Mouse (Mus musculus): ENCODE results near the gene Bbs4. TPM values are rescaled to one million over a fixed set of nuclear protein-coding genes. Genes with fewer than 3 reads are reported as not detected.

The Bbs4 gene
- polyA plus RNA-seq, 1 experiment from 2014 or later = 2.4 TPM

GRCm38 (mm10) chr9:59307890-59308289, 45.4 kb downstream of the Bbs4 start:
- ATAC-seq = no peak
- no peaks in the 10 kb centered on the region for H3K4me1 ChIP-seq (ENCODE audit: insufficient read depth)
- H3K36me3 ChIP-seq (replicated peaks; ENCODE audit: insufficient read depth, low read length) = peaks cover 60% of the 10 kb centered on the region
- no peaks in the 10 kb centered on the region for H3K27me3 ChIP-seq (ENCODE audit: insufficient read depth, low read length)
- H3K9me3 ChIP-seq (ENCODE audit: low read length) = no peaks in the 10 kb centered on the region
- H3K9ac ChIP-seq (replicated peaks) = no peak overlapping the region
- 44% methylated on average over 2 of the region's 2 CpGs for WGBS (ENCODE audit: insufficient replicate concordance)
- no peak overlapping the region for H3K4me3 ChIP-seq (ENCODE audit: low read depth, low read length)
- TF ChIP-seq EP300 (IDR thresholded peaks at IDR 0.05; ENCODE audit: low read depth) = no peak
- TF ChIP-seq CTCF (IDR thresholded peaks at IDR 0.05; ENCODE audit: low read depth) = no peak
- H3K27ac ChIP-seq (ENCODE audit: low read depth) = no peak overlapping the region
- H3K4me2 ChIP-seq (ENCODE audit: low read depth, low read length) = no peak overlapping the region
- DNase-seq = no peak

DNA sequence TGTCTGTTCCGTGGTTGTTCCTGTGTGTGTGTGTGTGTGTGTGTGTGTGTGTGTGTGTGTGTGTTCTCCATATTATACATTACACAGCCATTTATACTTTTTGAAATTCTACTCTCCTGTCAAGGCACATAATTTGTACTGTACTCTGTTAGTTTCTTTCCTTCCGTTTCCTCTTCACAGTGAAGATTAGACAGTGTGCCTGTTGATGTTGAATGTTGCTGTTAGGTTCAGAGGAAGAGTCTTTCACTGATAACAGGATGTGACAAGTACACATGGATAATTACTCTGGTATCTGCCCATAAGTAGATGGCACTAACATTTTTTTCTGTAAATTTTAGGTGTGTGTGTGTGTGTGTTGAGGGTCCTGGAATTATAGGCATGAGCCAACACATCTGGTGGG, 56.9 kb downstream of the Bbs4 start:
- peaks cover 4% of the 10 kb centered on the region for H3K4me1 ChIP-seq (ENCODE audit: insufficient read depth)
- peak overlapping the region; percentile 50; the same call in 1 of the 2 replicates for H3K4me2 ChIP-seq (ENCODE audit: low read depth, low read length)
- DNase-seq (no peak), ATAC-seq (no peak)
- no peak overlapping the region for H3K9ac ChIP-seq (replicated peaks)
- H3K36me3 ChIP-seq (replicated peaks; ENCODE audit: insufficient read depth, low read length) = peaks cover 35% of the 10 kb centered on the region
- H3K27me3 ChIP-seq (ENCODE audit: insufficient read depth, low read length) = no peaks in the 10 kb centered on the region
- TF ChIP-seq CTCF (IDR thresholded peaks at IDR 0.05; ENCODE audit: low read depth) (no peak), EP300 (IDR thresholded peaks at IDR 0.05; ENCODE audit: low read depth) (no peak)
- peak overlapping the region; percentile 19 for H3K4me3 ChIP-seq (ENCODE audit: low read depth, low read length)
- H3K9me3 ChIP-seq (ENCODE audit: low read length) = no peaks in the 10 kb centered on the region
- WGBS (ENCODE audit: insufficient replicate concordance) = 49% methylated on average over 2 of the region's 2 CpGs
- H3K27ac ChIP-seq (ENCODE audit: low read depth) = no peak overlapping the region

- no peak for DNase-seq
- no peaks in the 10 kb centered on the region for H3K9me3 ChIP-seq (ENCODE audit: low read length)
- H3K27me3 ChIP-seq (ENCODE audit: insufficient read depth, low read length) = no peaks in the 10 kb centered on the region
- H3K4me3 ChIP-seq (ENCODE audit: low read depth, low read length) = peak overlapping the region; percentile 85
- peak overlapping the region; percentile 91; the same call in 1 of the 2 replicates for H3K27ac ChIP-seq (ENCODE audit: low read depth)
- no peak for ATAC-seq
- H3K4me1 ChIP-seq (ENCODE audit: insufficient read depth) = peaks cover 20% of the 10 kb centered on the region
- H3K9ac ChIP-seq (replicated peaks) = peak overlapping the region; percentile 86
- peaks cover 2% of the 10 kb centered on the region; the same call in 1 of the 2 replicates for H3K36me3 ChIP-seq (replicated peaks; ENCODE audit: insufficient read depth, low read length)
- WGBS (ENCODE audit: insufficient replicate concordance) = 30% methylated on average over 3 of the region's 3 CpGs
- TF ChIP-seq EP300 (IDR thresholded peaks at IDR 0.05; ENCODE audit: low read depth) = no peak
- no peak for TF ChIP-seq CTCF (IDR thresholded peaks at IDR 0.05; ENCODE audit: low read depth)
- H3K4me2 ChIP-seq (ENCODE audit: low read depth, low read length) = peak overlapping the region; percentile 92
Measured at GRCm38 (mm10) chr9:59292493-59292875, 60.8 kb downstream of the Bbs4 start.

DNA sequence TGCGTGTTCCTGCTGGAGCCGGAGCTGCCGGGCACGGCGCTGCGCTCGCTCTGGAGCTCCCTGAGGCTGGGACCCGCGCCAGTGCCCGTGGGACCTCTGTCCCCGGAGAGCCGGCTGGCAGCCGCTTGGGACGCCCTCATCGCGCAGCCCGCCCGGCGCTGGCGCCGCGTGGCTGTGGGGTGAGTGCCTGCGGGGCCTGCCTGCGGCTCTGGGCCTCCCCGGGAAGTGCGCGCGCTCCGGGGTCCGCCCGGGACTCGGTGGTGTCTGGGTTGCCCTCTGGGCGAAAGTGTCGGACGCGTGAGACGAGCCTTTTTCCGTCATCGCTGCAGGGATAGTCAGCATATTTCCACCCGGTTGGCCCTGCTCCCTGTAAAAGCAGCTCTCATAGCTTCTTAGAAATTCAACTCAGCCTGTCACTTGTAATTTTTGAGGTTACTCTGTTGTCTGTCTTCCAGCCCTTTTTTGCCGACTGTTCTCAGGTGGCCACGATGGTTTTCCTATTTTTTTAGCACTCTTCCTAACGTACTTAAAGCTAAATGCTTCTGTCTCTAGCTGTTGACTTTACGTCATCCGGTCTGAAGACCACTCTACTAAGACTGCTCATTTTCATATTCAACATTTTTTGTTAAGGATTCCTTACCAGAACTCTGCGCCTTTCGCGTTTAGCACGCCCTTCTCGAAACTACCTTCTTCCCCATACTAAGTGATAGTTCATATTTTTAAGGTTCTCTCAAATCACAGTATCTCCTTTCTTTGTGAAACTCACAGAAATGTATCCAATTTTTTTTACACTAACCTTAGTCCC, 61.4 kb downstream of the Bbs4 start:
- peak; percentile 67 for ATAC-seq
- Histone ChIP-seq H3K4me3 (ENCODE audit: low read depth, low read length) (peak overlapping the region; percentile 85), H3K4me1 (ENCODE audit: insufficient read depth) (peaks cover 22% of the 10 kb centered on the region), H3K27me3 (ENCODE audit: insufficient read depth, low read length) (no peaks in the 10 kb centered on the region), H3K9ac (replicated peaks) (peak overlapping the region; percentile 86), H3K36me3 (replicated peaks; ENCODE audit: insufficient read depth, low read length) (no peaks in the 10 kb centered on the region), H3K27ac (ENCODE audit: low read depth) (peak overlapping the region; percentile 91), H3K9me3 (ENCODE audit: low read length) (no peaks in the 10 kb centered on the region), H3K4me2 (ENCODE audit: low read depth, low read length) (peak overlapping the region; percentile 92)
- DNase-seq = no peak
- TF ChIP-seq CTCF (IDR thresholded peaks at IDR 0.05; ENCODE audit: low read depth) (no peak), EP300 (IDR thresholded peaks at IDR 0.05; ENCODE audit: low read depth) (no peak)
- 1% methylated on average over 46 of the region's 50 CpGs for WGBS (ENCODE audit: insufficient replicate concordance)

DNA sequence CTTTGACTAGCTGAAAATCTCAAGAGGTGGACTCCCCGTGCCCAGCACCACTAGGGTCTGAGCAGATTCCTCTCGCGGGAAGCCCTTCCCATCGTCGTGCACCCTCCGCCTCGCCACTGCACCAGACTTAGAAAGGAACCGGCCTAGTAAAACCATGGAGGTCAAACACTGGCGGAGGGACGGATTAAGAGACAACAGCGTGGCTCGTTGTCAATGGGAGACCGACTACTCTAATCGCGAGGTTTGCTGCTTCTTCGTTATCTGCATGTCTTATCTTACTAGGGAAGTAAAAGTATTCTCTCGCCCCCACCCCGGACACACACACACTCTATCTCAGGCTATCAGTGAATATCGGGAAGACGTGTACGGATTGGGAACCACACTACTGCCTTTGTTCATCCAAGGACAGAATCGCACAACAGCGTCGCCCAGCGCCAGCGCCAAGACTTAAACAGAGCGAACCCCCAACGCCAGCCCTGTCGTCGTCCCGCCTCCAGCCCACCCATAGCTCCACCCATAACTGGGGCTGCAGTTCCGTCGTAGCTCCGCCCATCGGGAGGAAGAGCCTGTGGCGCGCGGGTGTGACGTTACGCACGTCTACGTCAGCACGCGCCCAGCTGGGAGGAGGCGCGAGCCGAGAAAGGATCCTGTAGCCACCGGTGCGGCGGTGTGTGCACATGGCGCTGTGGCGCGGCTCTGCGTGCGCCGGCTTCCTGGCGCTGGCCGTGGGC, 62.2 kb downstream of the Bbs4 start, which contains the start of gene Adpgk:
Adpgk (plus strand) TSS at position 602 of the 731 bp plus-strand sequence.
- peak; percentile 30; the same call in 1 of the 2 replicates for TF ChIP-seq EP300 (IDR thresholded peaks at IDR 0.05; ENCODE audit: low read depth)
- TF ChIP-seq CTCF (IDR thresholded peaks at IDR 0.05; ENCODE audit: low read depth) = peak; percentile 74
- Histone ChIP-seq H3K9ac (replicated peaks) (peak within 1 kb of the TSS; percentile 86), H3K27me3 (ENCODE audit: insufficient read depth, low read length) (no peaks in the 10 kb centered on the region), H3K9me3 (ENCODE audit: low read length) (no peaks in the 10 kb centered on the region), H3K27ac (ENCODE audit: low read depth) (peak within 1 kb of the TSS; percentile 91), H3K4me1 (ENCODE audit: insufficient read depth) (peaks cover 22% of the 10 kb centered on the region), H3K4me2 (ENCODE audit: low read depth, low read length) (peak within 1 kb of the TSS; percentile 92), H3K4me3 (ENCODE audit: low read depth, low read length) (peak within 1 kb of the TSS; percentile 85), H3K36me3 (replicated peaks; ENCODE audit: insufficient read depth, low read length) (no peaks in the 10 kb centered on the region)
- WGBS (ENCODE audit: insufficient replicate concordance) = under 1% methylated on average over 55 of the region's 58 CpGs
- ATAC-seq = peak; percentile 97
- DNase-seq = peak; percentile 98

DNA sequence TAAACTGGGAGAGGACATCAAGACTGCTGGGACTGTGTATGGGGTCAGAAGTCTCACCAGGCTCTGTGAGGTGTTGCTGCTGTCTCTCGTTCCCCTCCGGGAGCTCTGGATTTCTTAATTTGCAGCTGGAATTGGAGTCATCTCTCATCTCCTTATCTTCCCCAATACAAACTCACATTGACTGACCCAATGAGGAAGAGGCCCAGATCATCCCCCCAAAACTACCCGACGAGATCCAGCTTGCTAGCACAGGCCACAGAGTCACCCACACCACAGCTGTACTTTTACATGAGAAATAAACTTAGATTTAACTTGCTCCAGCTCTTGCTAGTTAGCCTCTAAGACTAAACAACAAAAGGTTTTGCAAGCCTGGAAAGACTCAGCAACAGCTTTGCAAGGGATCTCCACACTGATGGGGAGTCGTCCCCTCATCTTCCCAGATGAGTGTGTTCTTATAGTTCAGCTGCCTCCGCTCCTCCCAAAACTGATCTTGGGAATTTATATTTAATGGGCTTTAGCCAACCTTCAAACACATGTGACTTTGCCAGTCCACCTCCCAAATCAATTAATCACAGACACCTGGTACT, 63.7 kb downstream of the Bbs4 start:
- H3K27me3 ChIP-seq (ENCODE audit: insufficient read depth, low read length) = no peaks in the 10 kb centered on the region
- H3K27ac ChIP-seq (ENCODE audit: low read depth) = peak overlapping the region; percentile 68; the same call in 1 of the 2 replicates
- no peak for ATAC-seq
- TF ChIP-seq CTCF (IDR thresholded peaks at IDR 0.05; ENCODE audit: low read depth) = no peak
- no peak for TF ChIP-seq EP300 (IDR thresholded peaks at IDR 0.05; ENCODE audit: low read depth)
- WGBS (ENCODE audit: insufficient replicate concordance) = 59% methylated on average over 6 of the region's 6 CpGs
- no peaks in the 10 kb centered on the region for H3K9me3 ChIP-seq (ENCODE audit: low read length)
- H3K36me3 ChIP-seq (replicated peaks; ENCODE audit: insufficient read depth, low read length) = no peaks in the 10 kb centered on the region
- H3K4me2 ChIP-seq (ENCODE audit: low read depth, low read length) = 0 out of 2 replicates have a peak overlapping the region, but pooled peaks have one; percentile 6
- H3K4me3 ChIP-seq (ENCODE audit: low read depth, low read length) = no peak overlapping the region
- peaks cover 22% of the 10 kb centered on the region for H3K4me1 ChIP-seq (ENCODE audit: insufficient read depth)
- no peak overlapping the region for H3K9ac ChIP-seq (replicated peaks)
- DNase-seq = no peak

All from liver, postnatal 0 days (tissue).